Mouse (Mus musculus) myocyte (in vitro differentiated cells): ENCODE data around the gene Myt1l. TPM values are rescaled to one million over a fixed set of nuclear protein-coding genes. Genes with fewer than 3 reads are reported as not detected.

Experiments
- H3K27me3 ChIP-seq: one replicate; pipeline ENCODE4 v1.6.1; 2011; ENCODE audit not compliant: control insufficient read depth, insufficient read depth, insufficient read length
- H3K36me3 ChIP-seq: one replicate; pipeline ENCODE4 v1.6.1; 2011; ENCODE audit not compliant: control insufficient read depth, insufficient read depth
- H3K4me2 ChIP-seq: one replicate; pipeline ENCODE4 v1.6.1; 2011; ENCODE audit warnings: low read depth, control low read depth
- H3K4me3 ChIP-seq: one replicate; pipeline ENCODE4 v1.5.1; 2011; ENCODE audit warnings: mild to moderate bottlenecking, control low read depth, moderate library complexity
- H3K79me2 ChIP-seq: one replicate; pipeline ENCODE4 v1.6.1; 2011; ENCODE audit not compliant: control insufficient read depth, insufficient read depth
- H3ac ChIP-seq: one replicate; pipeline ENCODE4 v1.6.1; 2011; ENCODE audit not compliant: control insufficient read depth, insufficient read length
- CEBPB ChIP-seq: IDR thresholded peaks from 2 replicates; pipeline ENCODE4 v1.6.1; 2011; ENCODE audit warnings: mild to moderate bottlenecking, moderate library complexity; ENCODE audit not compliant: poor library complexity, insufficient read depth, severe bottlenecking
- E2F4 ChIP-seq: IDR thresholded peaks from one replicate; pipeline ENCODE4 v1.6.1; 2011; ENCODE audit warnings: mild to moderate bottlenecking, control low read depth, moderate library complexity; ENCODE audit not compliant: insufficient read depth
- MAX ChIP-seq: IDR thresholded peaks from one replicate; pipeline ENCODE4 v1.6.1; 2011; ENCODE audit warnings: low read depth, mild to moderate bottlenecking, control low read depth
- MYOD1 ChIP-seq, 3 experiments: IDR thresholded peaks; one replicate each; pipeline ENCODE4 v1.6.1; 2011; ENCODE audit warnings: control low read depth in 2 of 3, low read depth in 2 of 3, mild to moderate bottlenecking in 2 of 3, moderate library complexity in 1 of 3; ENCODE audit not compliant: insufficient read length in 2 of 3, control insufficient read depth in 1 of 3
- MYOG ChIP-seq, 3 experiments: IDR thresholded peaks; one replicate each; pipeline ENCODE4 v1.6.1; 2011; ENCODE audit warnings: control low read depth in 2 of 3, low read depth in 2 of 3, mild to moderate bottlenecking in 2 of 3; ENCODE audit not compliant: insufficient read length in 2 of 3, control insufficient read depth in 1 of 3, insufficient read depth in 1 of 3
- POLR2A ChIP-seq: IDR thresholded peaks from one replicate; pipeline ENCODE4 v1.6.1; 2011; ENCODE audit warnings: low read depth, mild to moderate bottlenecking, control low read depth, moderate library complexity; ENCODE audit not compliant: insufficient read length
- POLR2AphosphoS2 ChIP-seq: IDR thresholded peaks from one replicate; pipeline ENCODE4 v1.6.1; 2011; ENCODE audit warnings: low read depth, control low read depth; ENCODE audit not compliant: insufficient read length
- REST ChIP-seq: IDR thresholded peaks from one replicate; pipeline ENCODE4 v1.6.1; 2011; ENCODE audit warnings: mild to moderate bottlenecking, control low read depth, moderate library complexity; ENCODE audit not compliant: insufficient read depth, insufficient read length
- SRF ChIP-seq: IDR thresholded peaks from one replicate; pipeline ENCODE4 v1.6.1; 2011; ENCODE audit warnings: low read depth; ENCODE audit not compliant: control insufficient read depth, insufficient read length
- TCF12 ChIP-seq: IDR thresholded peaks from one replicate; pipeline ENCODE4 v1.6.1; 2011; ENCODE audit warnings: mild to moderate bottlenecking, control low read depth; ENCODE audit not compliant: poor library complexity, insufficient read depth, severe bottlenecking
- TCF3 ChIP-seq: IDR thresholded peaks from one replicate; pipeline ENCODE4 v1.6.1; 2011; ENCODE audit warnings: low read depth, control low read depth; ENCODE audit not compliant: insufficient read length
- USF1 ChIP-seq: IDR thresholded peaks from one replicate; pipeline ENCODE4 v1.6.1; 2011; ENCODE audit warnings: low read depth, mild to moderate bottlenecking, control low read depth, moderate library complexity
- polyA plus RNA-seq: library from polyadenylated mRNA; unstranded; fragments of >200 nt; fragmentation: generic; extraction: Trizol; gene quantifications from one replicate; pipeline ENCODE4 v1.2.1, GENCODE M21; 2012; ENCODE audit warnings: missing spikeins

Myt1l gene
- polyA plus RNA-seq, 1 experiment: 0.01 TPM

- no peak overlapping the region for H3ac ChIP-seq
- no peak overlapping the region for H3K4me3 ChIP-seq
- no peak overlapping the region for H3K4me2 ChIP-seq
- no peaks in the 10 kb centered on the region for H3K27me3 ChIP-seq
- no peaks in the 10 kb centered on the region for H3K79me2 ChIP-seq
- TF ChIP-seq MYOG (IDR thresholded peaks at IDR 0.05; ENCODE audit: control insufficient read depth in 1 of 3, insufficient read depth in 1 of 3, insufficient read length in 2 of 3, low read depth in 2 of 3) (no peak), MAX (no peak), TCF12 (no peak), REST (no peak), CEBPB (no peak), USF1 (no peak), MYOD1 (IDR thresholded peaks at IDR 0.05; ENCODE audit: control insufficient read depth in 1 of 3, insufficient read length in 2 of 3, low read depth in 2 of 3) (no peak), POLR2A (no peak), TCF3 (no peak), E2F4 (no peak), SRF (no peak), POLR2AphosphoS2 (no peak)
- no peaks in the 10 kb centered on the region for H3K36me3 ChIP-seq
Measured at GRCm38 (mm10) chr12:29932951-29933350, 404.8 kb downstream of the Myt1l start.

GRCm38 (mm10) chr12:29933501-29933900 is 405.3 kb downstream of the Myt1l start:
- Histone ChIP-seq H3K36me3 (no peaks in the 10 kb centered on the region), H3ac (no peak overlapping the region), H3K4me2 (peak overlapping the region; percentile 51), H3K27me3 (no peaks in the 10 kb centered on the region), H3K4me3 (no peak overlapping the region), H3K79me2 (peaks cover 1% of the 10 kb centered on the region)
- no peak for TF ChIP-seq MYOG (IDR thresholded peaks at IDR 0.05; ENCODE audit: control insufficient read depth in 1 of 3, insufficient read depth in 1 of 3, insufficient read length in 2 of 3, low read depth in 2 of 3)
- no peak for TF ChIP-seq MAX
- TF ChIP-seq USF1: no peak
- TF ChIP-seq SRF: no peak
- no peak for TF ChIP-seq POLR2AphosphoS2
- no peak for TF ChIP-seq TCF3
- TF ChIP-seq E2F4: no peak
- TF ChIP-seq MYOD1 (IDR thresholded peaks at IDR 0.05; ENCODE audit: control insufficient read depth in 1 of 3, insufficient read length in 2 of 3, low read depth in 2 of 3): no peak
- no peak for TF ChIP-seq CEBPB
- TF ChIP-seq REST: no peak
- TF ChIP-seq POLR2A: no peak
- no peak for TF ChIP-seq TCF12

DNA sequence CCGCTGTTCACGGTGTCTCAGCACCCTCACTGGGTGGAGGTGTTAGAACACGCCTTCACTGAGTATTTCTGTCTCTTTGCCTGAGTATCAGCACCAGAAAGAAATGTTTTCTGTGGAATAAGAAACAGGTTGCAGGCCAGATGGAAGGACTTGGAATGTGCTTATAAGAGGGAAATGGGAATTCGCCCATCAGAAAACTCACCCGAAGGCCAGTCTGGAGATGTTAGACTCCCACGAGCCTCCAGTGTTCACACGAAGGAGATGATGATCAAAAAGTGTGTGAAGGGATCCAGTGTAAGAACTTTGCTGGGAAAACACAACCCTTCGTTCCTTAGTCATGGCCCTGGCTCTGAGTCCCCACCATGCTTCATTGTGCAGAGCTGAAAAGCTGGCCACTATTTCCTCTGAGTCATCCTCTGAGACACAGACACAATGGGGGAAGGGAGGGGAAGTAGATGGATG is 406.0 kb downstream of the Myt1l start:
- no peak overlapping the region for H3K4me3 ChIP-seq
- H3K27me3 ChIP-seq: no peaks in the 10 kb centered on the region
- peak overlapping the region; percentile 51 for H3K4me2 ChIP-seq
- no peak overlapping the region for H3ac ChIP-seq
- H3K79me2 ChIP-seq: peaks cover 8% of the 10 kb centered on the region
- TF ChIP-seq USF1: no peak
- no peak for TF ChIP-seq POLR2A
- no peak for TF ChIP-seq CEBPB
- TF ChIP-seq REST: no peak
- no peak for TF ChIP-seq MYOD1 (IDR thresholded peaks at IDR 0.05; ENCODE audit: control insufficient read depth in 1 of 3, insufficient read length in 2 of 3, low read depth in 2 of 3)
- no peak for TF ChIP-seq E2F4
- TF ChIP-seq TCF12: no peak
- TF ChIP-seq SRF: no peak
- no peak for TF ChIP-seq TCF3
- no peak for TF ChIP-seq POLR2AphosphoS2
- no peak for TF ChIP-seq MAX
- TF ChIP-seq MYOG (IDR thresholded peaks at IDR 0.05; ENCODE audit: control insufficient read depth in 1 of 3, insufficient read depth in 1 of 3, insufficient read length in 2 of 3, low read depth in 2 of 3): no peak
- H3K36me3 ChIP-seq: no peaks in the 10 kb centered on the region

GRCm38 (mm10) chr12:29937308-29937707 is 409.1 kb downstream of the Myt1l start, which contains the start of gene Pxdn:
Pxdn (plus strand) TSS chr12:29937608.
- Histone ChIP-seq H3K79me2 (peaks cover 39% of the 10 kb centered on the region), H3K4me3 (peak within 1 kb of the TSS; percentile 66), H3ac (peak within 1 kb of the TSS; percentile 41), H3K27me3 (no peaks in the 10 kb centered on the region), H3K36me3 (no peaks in the 10 kb centered on the region), H3K4me2 (peak within 1 kb of the TSS; percentile 94)
- TF ChIP-seq MYOG (IDR thresholded peaks at IDR 0.05; ENCODE audit: control insufficient read depth in 1 of 3, insufficient read depth in 1 of 3, insufficient read length in 2 of 3, low read depth in 2 of 3): no peak
- TF ChIP-seq USF1: no peak
- no peak for TF ChIP-seq SRF
- TF ChIP-seq POLR2AphosphoS2: no peak
- no peak for TF ChIP-seq TCF12
- TF ChIP-seq TCF3: no peak
- TF ChIP-seq E2F4: no peak
- TF ChIP-seq POLR2A: no peak
- no peak for TF ChIP-seq CEBPB
- TF ChIP-seq MAX: no peak
- TF ChIP-seq MYOD1 (IDR thresholded peaks at IDR 0.05; ENCODE audit: control insufficient read depth in 1 of 3, insufficient read length in 2 of 3, low read depth in 2 of 3): no peak
- no peak for TF ChIP-seq REST
